Mouse (Mus musculus) CH12.LX (cell line): ENCODE data around the gene Mllt3. TPM values are rescaled to one million over a fixed set of nuclear protein-coding genes. Genes with fewer than 3 reads are reported as not detected.

Source experiments
- DNase-seq: peaks from one replicate; pipeline ENCODE4 v3.0.0-alpha.2; 2013; ENCODE audit errors: extremely low read depth
- H3K27ac ChIP-seq: 2 replicates; pipeline ENCODE4 v1.5.1; 2012; ENCODE audit warnings: low read depth, mild to moderate bottlenecking, control low read depth, moderate library complexity; ENCODE audit not compliant: insufficient read depth
- H3K27me3 ChIP-seq: replicated peaks from 2 replicates; pipeline ENCODE3; 2012; ENCODE audit warnings: inconsistent platforms
- H3K36me3 ChIP-seq, 2 experiments: replicated peaks in 1 of 2; 2 replicates each; pipeline versions ENCODE3 to v1.6.1; 2012; ENCODE audit warnings: inconsistent platforms in 1 of 2, low read length in 1 of 2, mild to moderate bottlenecking in 1 of 2, mixed read lengths in 1 of 2, moderate library complexity in 1 of 2; ENCODE audit not compliant: control insufficient read depth in 1 of 2, insufficient read depth in 1 of 2
- H3K4me1 ChIP-seq, 2 experiments: 2 replicates each; pipeline ENCODE4 v1.6.1; 2012; ENCODE audit warnings: inconsistent platforms in 1 of 2, moderate library complexity in 1 of 2; ENCODE audit not compliant: insufficient read depth in 2 of 2, control insufficient read depth in 1 of 2
- H3K4me2 ChIP-seq: 2 replicates; pipeline ENCODE4 v1.6.1; 2012; ENCODE audit warnings: low read depth, mild to moderate bottlenecking, control low read depth; ENCODE audit not compliant: poor library complexity, insufficient read depth, severe bottlenecking
- H3K4me3 ChIP-seq, 3 experiments: fragments of 150-350 bp in 1 of 3; sonication (generic) in 1 of 3; replicated peaks in 1 of 3; 2 replicates each; pipeline versions ENCODE3 to v1.5.1; 2011 to 2012; ENCODE audit warnings: low read depth in 2 of 3, low read length in 2 of 3, mild to moderate bottlenecking in 2 of 3, moderate library complexity in 2 of 3, control low read depth in 1 of 3, improper control_type of control experiment in 1 of 3, inconsistent platforms in 1 of 3, mixed read lengths in 1 of 3; ENCODE audit not compliant: poor library complexity in 1 of 3
- H3K79me2 ChIP-seq: replicated peaks from 2 replicates; pipeline ENCODE4 v1.6.1; 2012; ENCODE audit warnings: mild to moderate bottlenecking, moderate library complexity; ENCODE audit not compliant: control insufficient read depth, poor library complexity, insufficient read depth, severe bottlenecking; ENCODE audit errors: extremely low read depth
- H3K9ac ChIP-seq: 2 replicates; pipeline ENCODE4 v1.6.1; 2012; ENCODE audit warnings: low read depth, mild to moderate bottlenecking, control low read depth, moderate library complexity; ENCODE audit not compliant: insufficient read depth
- H3K9me3 ChIP-seq: replicated peaks from 2 replicates; pipeline ENCODE3; 2012; ENCODE audit warnings: low read length, inconsistent platforms, mixed read lengths
- CHD1 ChIP-seq: IDR thresholded peaks from 2 replicates; pipeline ENCODE4 v1.6.1; 2012; ENCODE audit warnings: low read depth, low read length, improper control_type of control experiment, inconsistent platforms
- CTCF ChIP-seq, 2 experiments: IDR thresholded peaks in 1 of 2; conservative IDR thresholded peaks in 1 of 2; 2 replicates each; pipeline ENCODE4 v1.5.1; 2011 to 2012; ENCODE audit warnings: low read depth in 2 of 2, low read length in 2 of 2, improper control_type of control experiment in 1 of 2, inconsistent platforms in 1 of 2, mild to moderate bottlenecking in 1 of 2, moderate library complexity in 1 of 2
- EP300 ChIP-seq: IDR thresholded peaks from 2 replicates; pipeline ENCODE4 v1.6.1; 2011; ENCODE audit warnings: low read length, improper control_type of control experiment
- ETS1 ChIP-seq: conservative IDR thresholded peaks from 2 replicates; pipeline ENCODE4 v1.6.1; 2012; ENCODE audit warnings: low read depth, mild to moderate bottlenecking, inconsistent platforms, low read length, improper control_type of control experiment, moderate library complexity
- GABPA ChIP-seq: IDR thresholded peaks from 2 replicates; pipeline ENCODE4 v1.6.1; 2012; ENCODE audit warnings: low read depth, low read length, improper control_type of control experiment, inconsistent platforms; ENCODE audit not compliant: insufficient replicate concordance
- IRF4 ChIP-seq: IDR thresholded peaks from 2 replicates; pipeline ENCODE4 v1.6.1; 2014; ENCODE audit warnings: low read depth, mild to moderate bottlenecking, inconsistent platforms, low read length, improper control_type of control experiment
- JUN ChIP-seq: IDR thresholded peaks from 2 replicates; pipeline ENCODE4 v1.6.1; 2011; ENCODE audit warnings: low read depth, mild to moderate bottlenecking, low read length, improper control_type of control experiment, moderate library complexity; ENCODE audit not compliant: insufficient read depth
- KAT2A ChIP-seq: IDR thresholded peaks from 2 replicates; pipeline ENCODE4 v1.6.1; 2012; ENCODE audit warnings: low read length, improper control_type of control experiment, inconsistent platforms; ENCODE audit not compliant: insufficient replicate concordance
- MAZ ChIP-seq: IDR thresholded peaks from 2 replicates; pipeline ENCODE4 v1.6.1; 2012; ENCODE audit warnings: low read depth, mild to moderate bottlenecking, inconsistent platforms, low read length, improper control_type of control experiment, moderate library complexity
- MEF2A ChIP-seq: IDR thresholded peaks from 2 replicates; pipeline ENCODE4 v1.6.1; 2014; ENCODE audit warnings: low read depth, mild to moderate bottlenecking, inconsistent platforms, low read length, improper control_type of control experiment, borderline replicate concordance
- MXI1 ChIP-seq: IDR thresholded peaks from 2 replicates; pipeline ENCODE4 v1.6.1; 2011; ENCODE audit warnings: mild to moderate bottlenecking, low read depth, low read length, improper control_type of control experiment
- NRF1 ChIP-seq: IDR thresholded peaks from 2 replicates; pipeline ENCODE4 v1.6.1; 2014; ENCODE audit warnings: low read depth, mild to moderate bottlenecking, inconsistent platforms, low read length, improper control_type of control experiment, moderate library complexity
- POLR2A ChIP-seq: IDR thresholded peaks from 2 replicates; pipeline ENCODE4 v1.6.1; 2011; ENCODE audit warnings: low read depth, mild to moderate bottlenecking, improper control_type of control experiment, low read length
- POLR2AphosphoS2 ChIP-seq: IDR thresholded peaks from 2 replicates; pipeline ENCODE4 v1.6.1; 2011; ENCODE audit warnings: low read depth, low read length, improper control_type of control experiment
- RAD21 ChIP-seq: IDR thresholded peaks from 2 replicates; pipeline ENCODE4 v1.6.1; 2011; ENCODE audit warnings: low read depth, mild to moderate bottlenecking, low read length, improper control_type of control experiment, moderate library complexity
- RCOR1 ChIP-seq: conservative IDR thresholded peaks from 2 replicates; pipeline ENCODE4 v1.6.1; 2012; ENCODE audit warnings: low read depth, mild to moderate bottlenecking, inconsistent platforms, low read length, improper control_type of control experiment
- SIN3A ChIP-seq: IDR thresholded peaks from 2 replicates; pipeline ENCODE4 v1.6.1; 2012; ENCODE audit warnings: low read length, improper control_type of control experiment, inconsistent platforms
- SMC3 ChIP-seq: IDR thresholded peaks from 2 replicates; pipeline ENCODE4 v1.6.1; 2011; ENCODE audit warnings: low read depth, low read length, improper control_type of control experiment
- TBP ChIP-seq: conservative IDR thresholded peaks from 2 replicates; pipeline ENCODE4 v1.6.1; 2011; ENCODE audit warnings: low read depth, low read length, improper control_type of control experiment
- TCF12 ChIP-seq: IDR thresholded peaks from 2 replicates; pipeline ENCODE4 v1.6.1; 2014; ENCODE audit warnings: low read depth, mild to moderate bottlenecking, inconsistent platforms, low read length, improper control_type of control experiment
- UBTF ChIP-seq: IDR thresholded peaks from 2 replicates; pipeline ENCODE4 v1.6.1; 2012; ENCODE audit warnings: low read depth, mild to moderate bottlenecking, inconsistent platforms, low read length, improper control_type of control experiment, moderate library complexity
- USF1 ChIP-seq: IDR thresholded peaks from 2 replicates; pipeline ENCODE4 v1.6.1; 2014; ENCODE audit warnings: low read depth, mild to moderate bottlenecking, inconsistent platforms, low read length, improper control_type of control experiment
- ZKSCAN1 ChIP-seq: IDR thresholded peaks from 2 replicates; pipeline ENCODE4 v1.6.1; 2012; ENCODE audit warnings: low read depth, inconsistent platforms, low read length, improper control_type of control experiment, borderline replicate concordance
- ZMIZ1 ChIP-seq: IDR thresholded peaks from 2 replicates; pipeline ENCODE4 v1.6.1; 2012; ENCODE audit warnings: low read depth, mild to moderate bottlenecking, inconsistent platforms, low read length, improper control_type of control experiment
- dilution Hi-C: fragments of 300-500 bp; cut with MboI; formaldehyde crosslinking; loops from 2 replicates; pipeline ENCODE4 v1.14.3; 2020; ENCODE audit warnings: low sequenced_read_pairs; ENCODE audit not compliant: extremely low pct_unique_long_range_greater_than_20kb, extremely low pct_ligation_motif_present
- in situ Hi-C: fragments of 300-500 bp; cut with MboI; formaldehyde crosslinking; loops from 3 replicates; pipeline ENCODE4 v1.14.3; 2019; ENCODE audit warnings: low sequenced_read_pairs, low pct_ligation_motif_present, low pct_unique_long_range_greater_than_20kb, mixed read lengths
- polyA plus RNA-seq: library from polyadenylated mRNA; unstranded; fragments of >175 nt; gene quantifications from 2 replicates; pipeline ENCODE4 v1.2.1, GENCODE M21; 2012; ENCODE audit warnings: low read depth; ENCODE audit not compliant: insufficient read length
- total RNA-seq, 2 experiments: library from RNA; depleted of rRNA; stranded (reverse); fragments of 300-350 nt in 1 of 2; fragments of >200 nt in 1 of 2; gene quantifications; 2 replicates each; pipeline ENCODE4 v1.2.3; 2012 to 2014

Gene Mllt3
- total and polyA plus RNA-seq, 3 experiments, result 8.3 to 20.9 (median 10.1) TPM

- Histone ChIP-seq H3K4me2 (no peak overlapping the region), H3K9ac (no peak overlapping the region), H3K4me1 (no peaks in the 10 kb centered on the region), H3K4me3 (no peak overlapping the region), H3K27me3 (no peaks in the 10 kb centered on the region), H3K9me3 (no peaks in the 10 kb centered on the region), H3K27ac (no peak overlapping the region), H3K79me2 (no peaks in the 10 kb centered on the region), H3K36me3 (peaks cover 0 to 2% of the 10 kb centered on the region in 2 experiments)
- TF ChIP-seq POLR2AphosphoS2 (no peak), ZKSCAN1 (no peak), JUN (no peak), KAT2A (no peak), RCOR1 (no peak), NRF1 (no peak), USF1 (no peak), ETS1 (no peak), ZMIZ1 (no peak), MAZ (no peak), IRF4 (no peak), POLR2A (no peak), GABPA (no peak), SIN3A (no peak), EP300 (no peak), SMC3 (no peak)
- no peak for DNase-seq
- in situ Hi-C loops, result no loop called here
- dilution Hi-C loops, result no loop called here
Measured at GRCm38 (mm10) chr4:87820911-87821310, 212.3 kb downstream of the Mllt3 start.

GRCm38 (mm10) chr4:87819182-87819581, 214.0 kb downstream of the Mllt3 start:
- no peaks in the 10 kb centered on the region for H3K9me3 ChIP-seq
- no peak for DNase-seq
- peaks cover 0 to 2% of the 10 kb centered on the region in 2 experiments for H3K36me3 ChIP-seq
- dilution Hi-C loops, result no loop called here
- H3K27ac ChIP-seq, result no peak overlapping the region
- no peaks in the 10 kb centered on the region for H3K4me1 ChIP-seq
- in situ Hi-C loops, result no loop called here
- no peak overlapping the region for H3K9ac ChIP-seq
- H3K4me3 ChIP-seq, result no peak overlapping the region
- TF ChIP-seq TBP (no peak), RAD21 (no peak), POLR2A (no peak), CTCF (conservative IDR thresholded peaks at IDR 0.05 in 1 of 2, IDR thresholded peaks at IDR 0.05 in 1 of 2; ENCODE audit: low read depth in 2 of 2, low read length in 2 of 2) (no peak), RCOR1 (no peak), MAZ (no peak), CHD1 (no peak), TCF12 (no peak), ZMIZ1 (no peak), KAT2A (no peak), MXI1 (no peak), MEF2A (no peak), SMC3 (no peak), POLR2AphosphoS2 (no peak), UBTF (no peak), ZKSCAN1 (no peak)
- H3K4me2 ChIP-seq, result no peak overlapping the region
- H3K27me3 ChIP-seq, result no peaks in the 10 kb centered on the region
- H3K79me2 ChIP-seq, result no peaks in the 10 kb centered on the region
